Mouse (Mus musculus): ENCODE measurements around the gene Anp32e. TPM values are rescaled to one million over a fixed set of nuclear protein-coding genes. Genes with fewer than 3 reads are reported as not detected.

Anp32e gene
- polyA plus RNA-seq, 1 experiment, result 353 TPM

- TF ChIP-seq GATA1 (IDR thresholded peaks at IDR 0.05; ENCODE audit: low read length), result no peak
Observed at GRCm38 (mm10) chr3:95953522-95953921, 24.5 kb downstream of the Anp32e start.

- no peak for TF ChIP-seq GATA1 (IDR thresholded peaks at IDR 0.05; ENCODE audit: low read length)
Observed at GRCm38 (mm10) chr3:95955318-95955717, 26.3 kb downstream of the Anp32e start.

DNA sequence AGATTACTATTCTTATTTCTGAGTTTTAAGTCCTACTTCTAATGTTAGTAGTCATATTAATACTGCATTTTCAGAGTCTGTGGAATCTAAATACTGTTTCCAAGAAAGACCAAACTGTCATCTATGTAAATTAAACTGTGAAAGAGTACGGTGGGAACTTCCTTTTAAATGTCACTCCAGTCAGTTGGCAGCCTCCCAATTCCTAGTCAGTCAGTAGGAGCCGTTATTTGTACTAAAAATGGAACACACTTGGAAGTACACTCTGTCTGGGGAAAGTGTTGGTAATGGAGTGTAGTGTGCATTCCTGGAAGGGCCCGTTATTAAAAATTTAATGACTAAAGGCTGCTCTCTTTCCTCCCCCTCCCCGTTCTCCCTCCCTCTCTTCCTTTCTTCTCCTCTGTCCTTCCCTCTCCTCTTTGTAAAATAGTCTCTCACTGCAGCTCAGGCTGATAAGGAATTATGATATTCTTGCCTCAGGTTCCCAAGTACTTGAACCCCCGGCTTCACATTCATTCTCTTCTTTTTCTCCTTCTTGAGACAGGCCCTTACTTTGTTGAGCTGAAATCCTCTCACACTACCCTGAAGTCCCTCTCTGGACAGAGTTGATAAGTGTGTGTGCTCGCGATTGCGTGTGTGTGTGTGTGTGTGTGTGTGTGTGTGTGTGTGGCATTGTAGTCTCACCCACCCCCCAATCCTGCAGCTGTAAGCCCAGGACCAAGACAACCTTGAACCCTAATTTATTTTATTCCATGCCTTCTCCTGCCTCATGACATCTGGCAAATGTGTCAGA, 28.5 kb downstream of the Anp32e start:
- no peak for TF ChIP-seq GATA1 (IDR thresholded peaks at IDR 0.05; ENCODE audit: low read length)

- no peak for TF ChIP-seq GATA1 (IDR thresholded peaks at IDR 0.05; ENCODE audit: low read length)
Observed at GRCm38 (mm10) chr3:95959082-95959481, 30.0 kb downstream of the Anp32e start.

DNA sequence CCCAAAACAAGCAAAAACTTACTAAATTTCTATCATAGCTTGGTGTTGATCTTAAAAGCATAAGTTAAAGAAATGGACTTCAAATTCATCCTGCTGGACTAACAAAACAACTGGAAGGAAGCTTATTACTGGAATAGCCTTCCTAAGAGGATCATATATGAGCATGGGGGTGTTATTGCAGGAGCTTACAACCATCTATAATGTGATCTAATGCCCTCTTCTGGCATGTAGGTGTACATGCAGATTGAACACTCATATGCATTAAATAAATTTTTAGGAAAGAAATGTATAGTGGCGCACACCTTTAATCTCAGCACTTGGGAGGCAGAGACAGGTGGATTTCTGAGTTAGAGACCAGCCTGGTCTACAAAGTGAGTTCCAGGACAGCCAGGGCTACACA, 30.8 kb downstream of the Anp32e start:
- no peak for TF ChIP-seq GATA1 (IDR thresholded peaks at IDR 0.05; ENCODE audit: low read length)

- TF ChIP-seq GATA1 (IDR thresholded peaks at IDR 0.05; ENCODE audit: low read length), result no peak
Observed at GRCm38 (mm10) chr3:95963230-95963629, 34.2 kb downstream of the Anp32e start.

GRCm38 (mm10) chr3:95963681-95964080, 34.6 kb downstream of the Anp32e start:
- TF ChIP-seq GATA1 (IDR thresholded peaks at IDR 0.05; ENCODE audit: low read length), result no peak

DNA sequence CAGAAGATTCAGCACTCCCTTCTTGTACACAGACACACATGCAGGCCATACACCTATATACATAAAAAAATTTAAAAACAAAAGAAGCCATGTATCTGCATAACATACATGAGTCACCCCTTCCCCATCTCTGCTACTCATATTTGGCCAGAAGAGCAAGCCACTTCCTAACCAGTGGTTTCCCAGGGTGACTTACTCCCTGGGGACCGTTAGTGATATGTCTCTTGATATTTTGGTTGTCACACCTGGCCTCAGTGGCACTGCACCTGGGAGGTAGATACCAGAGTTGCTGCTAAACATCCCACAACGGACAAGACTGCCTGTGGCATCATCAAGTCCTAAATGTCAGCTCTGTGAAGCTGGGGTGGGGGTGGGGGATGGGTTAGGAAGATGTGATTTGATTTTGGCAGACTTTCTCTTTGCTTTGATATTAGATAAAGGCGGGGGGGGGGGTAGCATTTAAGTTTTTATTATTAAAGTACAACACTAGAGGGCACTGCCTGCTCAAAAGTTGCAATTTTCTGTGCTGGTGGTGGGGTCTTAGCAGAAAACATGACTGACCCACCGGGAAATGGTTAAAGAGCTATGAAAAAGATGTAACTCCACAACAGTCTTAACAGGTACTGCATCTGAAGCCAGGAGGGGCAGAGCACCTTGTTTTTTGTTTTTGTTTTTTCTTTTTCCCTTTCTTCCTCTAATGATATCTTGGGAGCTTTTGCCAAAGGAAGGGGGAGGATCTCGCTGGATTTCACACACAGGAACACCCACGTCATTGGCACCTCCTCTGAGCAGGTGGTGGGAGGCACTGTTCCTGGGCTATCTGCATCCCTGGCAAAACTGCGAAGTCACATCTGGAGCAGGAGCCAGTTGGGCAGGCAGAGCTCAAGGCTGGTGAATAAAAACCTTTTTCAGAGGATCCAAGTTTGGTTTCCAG, 36.7 kb downstream of the Anp32e start:
- no peak for TF ChIP-seq GATA1 (IDR thresholded peaks at IDR 0.05; ENCODE audit: low read length)

DNA sequence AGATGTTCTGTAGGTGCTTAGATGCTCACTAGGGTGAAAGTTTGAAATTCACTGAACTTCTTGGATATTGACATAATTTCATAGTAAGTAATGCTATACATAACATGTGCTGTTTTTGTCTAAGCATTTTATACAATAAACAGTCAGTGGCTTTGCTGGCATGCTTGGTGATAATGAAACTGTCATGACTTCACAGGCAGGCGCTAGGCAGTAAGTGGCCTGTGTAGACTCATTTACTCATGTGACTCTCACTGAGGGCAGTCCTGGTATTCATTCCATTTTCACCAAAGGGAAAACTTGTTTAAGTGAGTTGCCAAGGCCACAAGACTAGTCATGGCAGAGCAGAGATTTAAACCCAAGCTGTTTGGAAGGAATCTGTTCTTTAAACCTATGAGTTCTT, 40.2 kb downstream of the Anp32e start:
- no peak for TF ChIP-seq GATA1 (IDR thresholded peaks at IDR 0.05; ENCODE audit: low read length)

DNA sequence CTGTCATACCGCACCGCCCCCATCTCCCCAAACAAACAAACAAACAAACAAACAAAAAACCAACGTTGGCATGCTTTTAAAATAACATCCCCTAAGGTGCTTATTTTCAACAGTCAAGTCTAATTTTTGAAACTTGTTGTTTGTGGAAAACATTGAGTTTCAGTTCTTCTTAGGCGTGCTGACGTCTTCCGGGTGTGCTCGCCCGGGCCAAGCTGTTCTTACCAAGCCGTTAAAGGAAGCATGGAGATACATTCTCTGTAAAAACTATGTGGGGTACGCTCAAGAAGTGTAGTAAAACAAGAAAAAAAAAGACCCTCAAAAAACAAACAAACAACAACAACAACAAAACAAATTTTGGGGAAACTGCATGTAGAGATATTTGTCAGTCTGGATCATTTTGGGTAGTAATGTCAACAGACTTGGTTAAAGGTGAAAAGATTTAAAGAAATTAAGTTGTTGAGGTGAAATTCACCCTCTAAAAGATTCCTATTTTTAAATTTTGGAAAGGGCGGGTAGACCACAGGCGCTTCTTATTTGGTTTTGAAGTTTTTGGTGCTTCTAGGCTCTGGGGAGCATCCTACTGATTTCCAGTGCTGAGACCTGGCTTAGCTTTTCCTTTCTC, 43.3 kb downstream of the Anp32e start:
- TF ChIP-seq GATA1 (IDR thresholded peaks at IDR 0.05; ENCODE audit: low read length), result no peak

GRCm38 (mm10) chr3:95972873-95973634, 44.0 kb downstream of the Anp32e start:
- TF ChIP-seq GATA1 (IDR thresholded peaks at IDR 0.05; ENCODE audit: low read length), result no peak

- no peak for TF ChIP-seq GATA1 (IDR thresholded peaks at IDR 0.05; ENCODE audit: low read length)
Observed at GRCm38 (mm10) chr3:95977079-95977478, 48.0 kb downstream of the Anp32e start.

DNA sequence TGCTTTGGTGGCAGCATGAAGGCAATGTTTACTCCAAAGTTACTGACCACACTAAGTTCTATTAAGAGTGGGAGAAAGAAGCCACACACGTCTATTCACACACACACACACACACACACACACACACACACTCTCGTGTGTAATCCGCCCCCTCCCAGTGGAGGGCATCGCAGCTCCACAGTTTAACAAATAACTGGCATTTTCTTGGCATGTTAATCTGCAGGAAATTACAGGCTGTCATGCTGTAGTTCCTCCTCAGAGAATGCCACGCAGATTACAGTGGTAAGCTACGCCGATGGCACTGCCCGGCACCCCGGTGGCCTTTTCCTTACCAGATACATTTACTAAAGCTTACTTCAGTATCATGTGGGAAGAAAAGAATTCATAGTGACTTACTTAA, 49.2 kb downstream of the Anp32e start:
- no peak for TF ChIP-seq GATA1 (IDR thresholded peaks at IDR 0.05; ENCODE audit: low read length)

- TF ChIP-seq GATA1 (IDR thresholded peaks at IDR 0.05; ENCODE audit: low read length), result no peak
Observed at GRCm38 (mm10) chr3:95980276-95980970, 51.4 kb downstream of the Anp32e start.

DNA sequence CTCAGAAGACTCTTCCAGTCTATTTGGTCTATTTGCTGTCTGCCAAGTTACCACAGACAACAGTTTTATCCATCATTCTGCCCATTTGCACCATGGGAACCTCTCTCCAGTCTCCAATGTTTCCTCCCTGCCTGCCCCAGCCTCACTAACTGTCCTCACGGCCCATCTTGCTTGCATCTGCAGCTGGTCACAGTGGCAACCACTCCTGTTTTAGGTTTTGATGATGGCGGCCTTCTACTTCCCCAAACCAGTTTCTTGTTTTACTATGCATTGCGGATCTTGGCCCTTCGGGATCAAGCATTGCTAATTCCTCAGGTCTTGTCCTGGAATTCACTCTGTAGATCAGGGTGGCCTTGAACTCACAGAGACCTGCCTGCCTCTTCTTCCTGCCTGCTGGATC, 53.1 kb downstream of the Anp32e start:
- TF ChIP-seq GATA1 (IDR thresholded peaks at IDR 0.05; ENCODE audit: low read length), result no peak
